Mouse (Mus musculus): ENCODE data around the gene Lrp6. TPM values are rescaled to one million over a fixed set of nuclear protein-coding genes. Genes with fewer than 3 reads are reported as not detected.

The Lrp6 gene
- polyA plus RNA-seq, 1 experiment from 2014 or later = 32.8 TPM

- Histone ChIP-seq H3K4me2 (ENCODE audit: low read depth, severe bottlenecking) (no peak overlapping the region), H3K36me3 (ENCODE audit: control insufficient read depth, insufficient read depth, low read length) (peaks cover 2% of the 10 kb centered on the region; the same call in 1 of the 2 replicates), H3K4me1 (ENCODE audit: control insufficient read depth, insufficient read depth, low read length) (no peaks in the 10 kb centered on the region; the same call in 1 of the 2 replicates), H3K27ac (replicated peaks; ENCODE audit: low read depth, low read length) (no peak overlapping the region), H3K27me3 (ENCODE audit: control insufficient read depth, insufficient read depth, low read length) (no peaks in the 10 kb centered on the region), H3K4me3 (ENCODE audit: low read depth, low read length) (no peak overlapping the region), H3K9me3 (ENCODE audit: control insufficient read depth, low read length) (no peaks in the 10 kb centered on the region), H3K9ac (ENCODE audit: low read length) (no peak overlapping the region)
- ATAC-seq (ENCODE audit: insufficient number of reproducible peaks, low FRiP score, low TSS enrichment, low read depth) (no peak), DNase-seq (ENCODE audit: low spot score) (no peak)
- 87% methylated on average over 1 of the region's 1 CpGs for WGBS
These were observed 16.4 kb downstream of the Lrp6 start for GRCm38 (mm10) chr6:134550396-134550795.

DNA sequence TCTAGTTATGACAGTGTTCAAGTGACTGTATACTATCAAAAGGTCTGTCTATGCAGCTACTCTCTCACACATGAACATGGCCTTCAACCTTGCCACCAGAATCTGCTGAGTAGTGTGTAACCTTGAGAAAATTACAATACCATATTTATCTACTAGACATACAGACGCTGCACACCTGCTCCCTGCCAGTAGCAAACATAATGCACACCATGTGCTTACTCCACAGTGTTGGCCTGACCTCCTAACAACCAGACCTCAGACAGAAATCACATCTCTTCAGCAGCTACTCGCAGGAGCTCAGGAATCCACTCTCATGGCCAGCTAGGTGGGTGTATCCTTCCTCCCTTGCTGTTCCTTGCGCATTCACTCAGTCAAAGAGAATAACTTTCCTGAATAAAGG, 21.9 kb downstream of the Lrp6 start:
- ATAC-seq (ENCODE audit: insufficient number of reproducible peaks, low FRiP score, low TSS enrichment, low read depth) (no peak), DNase-seq (ENCODE audit: low spot score) (no peak)
- Histone ChIP-seq H3K4me3 (ENCODE audit: low read depth, low read length) (no peak overlapping the region), H3K4me1 (ENCODE audit: control insufficient read depth, insufficient read depth, low read length) (peaks cover 6% of the 10 kb centered on the region), H3K4me2 (ENCODE audit: low read depth, severe bottlenecking) (no peak overlapping the region), H3K9me3 (ENCODE audit: control insufficient read depth, low read length) (no peaks in the 10 kb centered on the region), H3K27ac (replicated peaks; ENCODE audit: low read depth, low read length) (no peak overlapping the region), H3K9ac (ENCODE audit: low read length) (no peak overlapping the region), H3K27me3 (ENCODE audit: control insufficient read depth, insufficient read depth, low read length) (no peaks in the 10 kb centered on the region), H3K36me3 (ENCODE audit: control insufficient read depth, insufficient read depth, low read length) (peaks cover 2% of the 10 kb centered on the region; the same call in 1 of the 2 replicates)
- WGBS = 67% methylated on average over 3 of the region's 3 CpGs

GRCm38 (mm10) chr6:134544093-134544492, 22.7 kb downstream of the Lrp6 start:
- Histone ChIP-seq H3K4me1 (ENCODE audit: control insufficient read depth, insufficient read depth, low read length) (peaks cover 6% of the 10 kb centered on the region), H3K9me3 (ENCODE audit: control insufficient read depth, low read length) (no peaks in the 10 kb centered on the region), H3K9ac (ENCODE audit: low read length) (no peak overlapping the region), H3K36me3 (ENCODE audit: control insufficient read depth, insufficient read depth, low read length) (peaks cover 2% of the 10 kb centered on the region; the same call in 1 of the 2 replicates), H3K27ac (replicated peaks; ENCODE audit: low read depth, low read length) (no peak overlapping the region), H3K4me3 (ENCODE audit: low read depth, low read length) (no peak overlapping the region), H3K4me2 (ENCODE audit: low read depth, severe bottlenecking) (no peak overlapping the region), H3K27me3 (ENCODE audit: control insufficient read depth, insufficient read depth, low read length) (no peaks in the 10 kb centered on the region)
- no peak for DNase-seq (ENCODE audit: low spot score)
- ATAC-seq (ENCODE audit: insufficient number of reproducible peaks, low FRiP score, low TSS enrichment, low read depth) = no peak
- 71% methylated on average over 2 of the region's 2 CpGs for WGBS

DNA sequence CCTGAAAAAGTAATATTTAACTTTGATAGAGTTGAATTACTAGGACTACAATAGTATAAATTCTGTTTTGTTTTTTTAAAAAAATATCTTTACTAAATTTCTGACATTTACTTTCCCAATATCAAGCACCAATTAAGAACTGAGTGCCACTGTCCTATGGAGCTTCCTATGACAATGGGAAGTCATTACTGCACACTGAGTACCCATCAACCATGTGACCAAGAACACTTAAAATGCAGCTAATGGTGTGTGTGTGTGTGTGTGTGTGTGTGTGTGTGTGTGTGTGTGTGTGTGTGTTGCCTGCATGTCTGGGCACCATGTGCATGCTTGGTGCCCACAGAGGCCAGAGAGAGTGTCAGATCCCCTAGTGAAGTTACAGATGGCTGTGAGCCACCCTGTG, 23.2 kb downstream of the Lrp6 start:
- Histone ChIP-seq H3K4me1 (ENCODE audit: control insufficient read depth, insufficient read depth, low read length) (peaks cover 6% of the 10 kb centered on the region), H3K9me3 (ENCODE audit: control insufficient read depth, low read length) (no peaks in the 10 kb centered on the region), H3K27ac (replicated peaks; ENCODE audit: low read depth, low read length) (no peak overlapping the region), H3K27me3 (ENCODE audit: control insufficient read depth, insufficient read depth, low read length) (no peaks in the 10 kb centered on the region), H3K4me3 (ENCODE audit: low read depth, low read length) (no peak overlapping the region), H3K36me3 (ENCODE audit: control insufficient read depth, insufficient read depth, low read length) (peaks cover under 1% of the 10 kb centered on the region; the same call in 1 of the 2 replicates), H3K9ac (ENCODE audit: low read length) (no peak overlapping the region), H3K4me2 (ENCODE audit: low read depth, severe bottlenecking) (no peak overlapping the region)
- DNase-seq (ENCODE audit: low spot score) = no peak
- ATAC-seq (ENCODE audit: insufficient number of reproducible peaks, low FRiP score, low TSS enrichment, low read depth) = no peak

- Histone ChIP-seq H3K9me3 (ENCODE audit: control insufficient read depth, low read length) (no peaks in the 10 kb centered on the region), H3K27me3 (ENCODE audit: control insufficient read depth, insufficient read depth, low read length) (no peaks in the 10 kb centered on the region), H3K9ac (ENCODE audit: low read length) (no peak overlapping the region), H3K4me2 (ENCODE audit: low read depth, severe bottlenecking) (no peak overlapping the region), H3K4me1 (ENCODE audit: control insufficient read depth, insufficient read depth, low read length) (peaks cover 6% of the 10 kb centered on the region), H3K27ac (replicated peaks; ENCODE audit: low read depth, low read length) (no peak overlapping the region), H3K36me3 (ENCODE audit: control insufficient read depth, insufficient read depth, low read length) (no peaks in the 10 kb centered on the region; the same call in 1 of the 2 replicates), H3K4me3 (ENCODE audit: low read depth, low read length) (no peak overlapping the region)
- DNase-seq (ENCODE audit: low spot score) = no peak
- 86% methylated on average over 2 of the region's 2 CpGs for WGBS
- 0 out of 2 replicates have a peak, but pooled peaks have one; percentile 31 for ATAC-seq (ENCODE audit: insufficient number of reproducible peaks, low FRiP score, low TSS enrichment, low read depth)
These were observed 24.4 kb downstream of the Lrp6 start for GRCm38 (mm10) chr6:134542374-134542773.

DNA sequence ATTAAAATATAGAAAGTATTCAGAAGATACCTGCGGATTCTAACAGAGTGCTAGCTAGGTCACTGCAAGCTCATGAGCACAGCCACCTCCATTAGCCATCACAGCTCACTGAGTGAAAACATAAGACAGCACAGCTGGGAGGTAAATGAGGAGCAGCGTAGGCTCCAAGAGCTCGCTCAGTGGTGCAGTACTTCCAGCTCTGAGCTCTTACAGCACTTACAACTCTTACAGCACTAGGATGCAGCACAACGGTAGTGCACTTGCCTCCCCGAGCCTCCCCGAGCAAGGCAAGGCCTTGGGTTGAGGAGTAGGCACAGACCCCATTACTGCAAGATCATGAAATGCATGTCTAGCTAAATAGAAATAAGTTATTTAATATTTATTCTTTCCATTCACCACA, 26.6 kb downstream of the Lrp6 start:
- 90% methylated on average over 6 of the region's 6 CpGs for WGBS
- Histone ChIP-seq H3K4me2 (ENCODE audit: low read depth, severe bottlenecking) (no peak overlapping the region), H3K27me3 (ENCODE audit: control insufficient read depth, insufficient read depth, low read length) (no peaks in the 10 kb centered on the region), H3K4me3 (ENCODE audit: low read depth, low read length) (no peak overlapping the region), H3K9ac (ENCODE audit: low read length) (no peak overlapping the region), H3K36me3 (ENCODE audit: control insufficient read depth, insufficient read depth, low read length) (no peaks in the 10 kb centered on the region; the same call in 1 of the 2 replicates), H3K9me3 (ENCODE audit: control insufficient read depth, low read length) (no peaks in the 10 kb centered on the region), H3K4me1 (ENCODE audit: control insufficient read depth, insufficient read depth, low read length) (peaks cover 5% of the 10 kb centered on the region), H3K27ac (replicated peaks; ENCODE audit: low read depth, low read length) (no peak overlapping the region)
- DNase-seq (ENCODE audit: low spot score) (no peak), ATAC-seq (ENCODE audit: insufficient number of reproducible peaks, low FRiP score, low TSS enrichment, low read depth) (no peak)

DNA sequence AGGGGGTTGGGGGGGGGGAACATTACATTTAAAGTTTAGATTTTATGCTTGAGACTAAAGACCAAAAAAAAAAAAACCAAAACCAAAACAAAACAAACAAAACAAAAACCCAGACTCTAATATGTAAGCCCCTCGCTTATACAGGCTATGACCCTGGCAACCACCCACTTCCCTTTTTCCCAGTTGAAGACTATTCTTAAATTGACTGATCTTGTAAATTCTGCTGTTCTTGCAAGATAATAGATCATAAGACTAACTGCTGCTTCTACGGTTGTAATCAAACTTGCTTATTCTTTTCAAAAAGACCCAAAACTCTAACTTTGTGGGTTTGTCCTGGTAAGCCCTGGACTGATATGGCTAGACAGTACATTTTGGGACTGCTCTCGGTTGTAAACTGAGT, 27.3 kb downstream of the Lrp6 start:
- Histone ChIP-seq H3K4me1 (ENCODE audit: control insufficient read depth, insufficient read depth, low read length) (0 out of 2 replicates have a peak, but pooled peaks cover 2% of the 10 kb centered on the region), H3K27me3 (ENCODE audit: control insufficient read depth, insufficient read depth, low read length) (no peaks in the 10 kb centered on the region), H3K9me3 (ENCODE audit: control insufficient read depth, low read length) (no peaks in the 10 kb centered on the region), H3K27ac (replicated peaks; ENCODE audit: low read depth, low read length) (no peak overlapping the region), H3K9ac (ENCODE audit: low read length) (no peak overlapping the region), H3K36me3 (ENCODE audit: control insufficient read depth, insufficient read depth, low read length) (no peaks in the 10 kb centered on the region; the same call in 1 of the 2 replicates), H3K4me3 (ENCODE audit: low read depth, low read length) (no peak overlapping the region), H3K4me2 (ENCODE audit: low read depth, severe bottlenecking) (no peak overlapping the region)
- DNase-seq (ENCODE audit: low spot score) = no peak
- ATAC-seq (ENCODE audit: insufficient number of reproducible peaks, low FRiP score, low TSS enrichment, low read depth) = no peak
- WGBS = 90% methylated on average over 3 of the region's 3 CpGs

DNA sequence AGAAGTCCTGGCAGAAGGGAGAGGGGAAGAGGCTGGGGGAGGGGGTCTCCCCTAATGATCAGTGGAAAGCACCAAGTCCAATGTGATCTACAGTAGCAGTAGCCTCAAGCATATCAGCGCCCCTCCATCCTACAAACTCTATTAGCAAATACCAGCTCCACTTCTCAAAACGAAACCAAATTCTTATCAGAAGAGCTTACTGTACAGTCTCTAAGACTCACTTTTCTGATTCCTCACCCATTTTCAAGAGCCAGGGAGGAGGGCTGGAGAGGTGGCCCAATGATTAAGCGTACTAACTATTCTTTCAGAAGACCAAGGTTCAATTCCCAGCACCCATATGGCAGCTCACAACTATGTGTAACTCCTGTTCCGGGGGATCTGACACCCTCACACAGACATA, 28.0 kb downstream of the Lrp6 start:
- H3K27ac ChIP-seq (replicated peaks; ENCODE audit: low read depth, low read length) = no peak overlapping the region
- no peak overlapping the region for H3K9ac ChIP-seq (ENCODE audit: low read length)
- H3K27me3 ChIP-seq (ENCODE audit: control insufficient read depth, insufficient read depth, low read length) = no peaks in the 10 kb centered on the region
- H3K36me3 ChIP-seq (ENCODE audit: control insufficient read depth, insufficient read depth, low read length) = no peaks in the 10 kb centered on the region; the same call in 1 of the 2 replicates
- no peak overlapping the region for H3K4me3 ChIP-seq (ENCODE audit: low read depth, low read length)
- DNase-seq (ENCODE audit: low spot score) = no peak
- no peak for ATAC-seq (ENCODE audit: insufficient number of reproducible peaks, low FRiP score, low TSS enrichment, low read depth)
- no peak overlapping the region for H3K4me2 ChIP-seq (ENCODE audit: low read depth, severe bottlenecking)
- 95% methylated on average over 4 of the region's 4 CpGs for WGBS
- H3K4me1 ChIP-seq (ENCODE audit: control insufficient read depth, insufficient read depth, low read length) = 0 out of 2 replicates have a peak, but pooled peaks cover 2% of the 10 kb centered on the region
- no peaks in the 10 kb centered on the region for H3K9me3 ChIP-seq (ENCODE audit: control insufficient read depth, low read length)
